Mouse (Mus musculus) ZHBTc4 (cell line): ENCODE data around the gene Cflar.
A peak's percentile ranks its signal among the peaks of the same experiment; 100 is the strongest.

ENCODE experiments used
- DNase-seq: peaks from one replicate; pipeline ENCODE4 v3.0.0-alpha.2; 2011; ENCODE audit warnings: low read depth, low spot score

Gene Cflar

GRCm38 (mm10) chr1:58727747-58728589 lies 16.7 kb downstream of the Cflar start:
- no peak for DNase-seq

DNA sequence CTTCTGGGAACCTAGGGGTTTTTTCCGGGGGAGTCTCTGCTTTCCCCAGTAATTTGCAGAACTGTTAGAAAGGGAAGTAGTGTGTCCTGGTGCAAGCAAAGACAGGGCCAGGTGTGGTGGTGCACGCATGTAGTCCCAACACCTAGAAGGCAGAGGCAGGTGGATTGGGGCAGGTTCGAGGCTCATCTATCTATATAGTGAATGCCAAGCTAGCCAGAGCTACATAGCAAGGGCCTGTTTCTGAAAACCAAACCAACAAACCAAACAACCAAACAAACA lies 17.2 kb downstream of the Cflar start:
- DNase-seq, result no peak

- DNase-seq, result no peak
Observed at GRCm38 (mm10) chr1:58733636-58734035, 22.3 kb downstream of the Cflar start.

DNA sequence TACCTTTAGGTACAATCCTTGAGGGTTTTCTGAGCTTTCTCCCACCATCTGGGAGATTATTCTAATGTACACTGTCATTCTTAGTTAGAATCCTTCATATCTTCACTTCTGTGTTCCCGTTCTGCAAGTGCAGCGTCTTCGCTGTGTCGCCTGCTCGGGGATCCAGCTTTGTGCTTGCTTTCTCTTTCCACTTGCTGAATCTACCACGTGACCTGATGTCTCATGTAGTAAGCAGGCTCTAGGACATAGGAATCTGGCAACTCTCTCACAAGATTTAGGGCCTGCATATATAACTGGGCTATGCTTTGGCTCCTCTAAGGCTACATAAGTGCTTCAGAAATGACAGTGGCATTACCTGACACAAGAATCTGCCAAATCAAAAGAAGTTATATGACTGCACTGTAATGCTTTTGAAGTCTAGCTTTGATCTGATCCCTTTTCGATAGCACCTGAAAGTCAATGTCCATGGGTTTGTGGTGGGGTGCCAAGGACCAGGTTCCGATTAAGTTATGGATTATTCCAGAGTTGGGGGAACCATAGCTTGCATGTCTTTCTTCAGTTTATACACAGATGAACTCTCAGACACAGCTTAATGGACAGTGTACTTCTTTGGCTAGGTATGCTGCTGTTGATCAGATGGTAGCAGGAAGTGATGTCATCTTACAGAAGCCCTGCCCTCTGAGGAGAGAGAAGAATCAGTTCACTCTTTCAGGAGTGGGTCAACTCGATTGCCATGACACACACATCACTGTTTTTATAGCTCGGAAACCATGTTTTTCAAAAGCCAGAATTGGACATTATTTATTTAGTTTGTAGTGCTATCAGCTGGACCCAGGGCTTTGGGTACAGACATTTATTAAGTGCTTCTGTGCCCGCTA lies 23.0 kb downstream of the Cflar start:
- no peak for DNase-seq

GRCm38 (mm10) chr1:58735962-58736361 lies 24.7 kb downstream of the Cflar start:
- no peak for DNase-seq

- DNase-seq, result peak; percentile 38
Observed at GRCm38 (mm10) chr1:58736968-58737367, 25.7 kb downstream of the Cflar start.

DNA sequence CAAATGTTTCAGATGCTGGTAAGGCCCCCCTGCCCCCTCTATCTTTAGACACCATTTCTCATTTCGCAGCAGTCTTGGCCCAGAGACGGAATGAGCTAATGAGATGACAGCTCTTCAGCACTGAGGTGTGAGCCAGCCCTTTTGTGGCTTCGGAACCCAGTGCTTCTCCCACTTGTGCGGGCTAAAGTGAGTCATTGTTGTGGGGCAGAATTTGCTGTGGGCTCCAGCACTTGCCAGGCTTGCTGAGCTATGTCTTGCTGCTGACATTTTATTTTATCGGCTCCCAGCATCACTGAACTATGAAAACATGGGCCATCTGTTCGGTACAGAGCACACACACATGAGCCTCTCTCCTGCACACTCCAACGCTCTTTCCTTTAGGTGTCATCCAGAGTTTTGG lies 28.2 kb downstream of the Cflar start:
- DNase-seq, result no peak

DNA sequence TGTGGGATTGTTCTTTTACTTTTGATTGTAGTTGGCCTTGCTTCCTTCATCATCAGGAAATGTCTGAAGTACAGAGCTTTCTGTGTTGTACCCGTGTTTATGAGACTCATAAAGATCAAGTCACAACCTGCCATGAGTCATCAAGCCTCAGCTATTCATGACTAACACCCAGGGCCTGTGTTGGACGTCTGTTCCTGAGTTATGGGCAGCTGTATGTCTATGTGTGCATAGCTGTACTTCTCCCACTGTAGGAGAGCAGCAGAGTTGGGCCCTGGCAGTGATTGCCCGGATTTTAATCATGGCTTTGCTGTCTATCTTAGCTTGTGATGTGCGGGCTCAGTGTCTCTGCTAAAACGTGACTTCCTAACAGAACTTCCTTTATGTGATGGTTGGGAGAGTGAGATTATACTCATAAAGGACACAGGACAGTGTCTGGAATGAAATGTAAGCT lies 31.3 kb downstream of the Cflar start:
- no peak for DNase-seq

GRCm38 (mm10) chr1:58743252-58743651 lies 31.9 kb downstream of the Cflar start:
- no peak for DNase-seq

DNA sequence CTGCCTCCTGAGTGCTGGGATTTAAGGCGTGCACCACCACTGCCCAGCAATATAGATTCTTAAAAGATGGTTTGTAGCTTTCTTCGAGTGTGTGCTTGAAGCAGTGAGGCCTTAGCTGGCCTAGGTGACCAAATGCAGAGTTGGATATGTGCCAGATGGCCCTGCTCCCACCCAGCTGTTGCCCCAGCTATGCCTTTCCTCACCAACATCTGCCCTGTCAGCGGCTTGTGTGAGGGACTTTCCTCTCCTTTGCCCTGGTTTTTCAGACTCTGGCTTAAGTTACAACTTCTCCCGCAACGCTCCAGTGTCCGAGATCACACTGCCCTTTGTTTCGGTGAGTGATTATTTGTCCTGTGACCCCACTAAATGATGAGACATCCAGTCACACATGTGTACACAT lies 33.3 kb downstream of the Cflar start:
- no peak for DNase-seq

- DNase-seq, result peak; percentile 80
Observed at GRCm38 (mm10) chr1:58746880-58747279, 35.6 kb downstream of the Cflar start.

GRCm38 (mm10) chr1:58759451-58759850 lies 48.1 kb downstream of the Cflar start:
- DNase-seq, result no peak

GRCm38 (mm10) chr1:58760581-58760980 lies 49.3 kb downstream of the Cflar start:
- DNase-seq, result peak; percentile 32

DNA sequence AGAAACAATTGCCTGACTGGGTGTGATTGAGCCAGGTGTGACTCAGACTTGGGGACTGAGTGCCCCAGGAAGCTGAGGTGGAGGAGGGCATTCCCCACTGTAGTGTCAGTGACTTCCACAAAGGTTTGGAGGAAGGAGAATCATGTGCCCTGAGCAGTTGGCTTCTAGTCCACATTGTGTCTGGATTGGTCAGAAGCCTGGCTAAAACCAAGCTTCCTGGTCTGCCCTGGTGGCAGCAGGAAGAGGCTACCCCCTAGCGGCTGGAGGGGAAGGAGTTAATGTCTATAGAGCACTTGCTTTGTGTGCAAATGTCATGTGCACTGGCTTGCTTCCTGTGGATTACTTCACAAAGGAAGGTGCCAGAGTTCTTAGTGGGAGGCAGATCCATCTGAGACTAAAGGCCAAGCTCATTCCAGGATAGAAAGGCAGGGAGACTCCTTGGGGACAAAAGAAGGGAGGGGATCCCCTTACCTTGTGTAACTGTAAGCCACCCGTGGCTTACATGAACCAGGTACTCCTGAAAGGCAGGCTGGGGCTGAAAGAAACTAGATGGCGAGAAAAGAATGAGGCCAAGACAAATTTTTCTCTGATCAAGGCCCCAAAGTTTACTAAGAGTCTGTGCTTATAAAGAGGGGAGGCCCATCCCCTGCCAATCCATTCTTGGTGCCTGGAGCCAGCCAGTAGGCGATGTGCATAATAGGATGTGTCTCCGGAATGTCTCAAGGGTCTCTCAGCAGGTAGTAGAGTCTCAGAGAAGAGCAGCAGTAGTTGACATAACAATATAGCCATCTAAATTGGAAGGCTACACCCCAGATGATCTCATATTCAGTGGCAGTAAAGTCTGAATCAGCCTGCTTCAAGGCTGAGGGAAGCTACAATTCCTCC lies 50.3 kb downstream of the Cflar start:
- DNase-seq, result peak; percentile 82

- peak; percentile 82 for DNase-seq
Observed at GRCm38 (mm10) chr1:58762576-58762975, 51.3 kb downstream of the Cflar start.

DNA sequence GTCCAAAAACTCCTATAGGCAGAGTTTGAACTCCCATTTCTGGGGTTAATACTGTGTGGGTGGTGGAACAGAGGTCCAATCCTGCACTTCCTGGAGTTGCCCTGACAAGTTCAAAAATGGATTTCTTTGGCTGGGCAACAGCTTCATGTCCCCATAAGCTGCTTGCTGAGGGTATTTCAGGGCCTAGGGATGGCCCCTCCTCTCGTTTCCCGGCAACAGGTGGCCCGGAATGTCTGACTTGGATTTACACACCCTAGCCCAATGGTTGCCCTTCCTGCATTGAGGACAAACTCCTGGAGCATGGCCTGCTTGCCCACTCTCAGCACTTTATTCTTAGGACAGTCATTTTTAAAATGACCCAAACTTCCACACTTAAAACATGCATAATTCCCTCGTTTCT lies 55.1 kb downstream of the Cflar start:
- DNase-seq, result peak; percentile 40

DNA sequence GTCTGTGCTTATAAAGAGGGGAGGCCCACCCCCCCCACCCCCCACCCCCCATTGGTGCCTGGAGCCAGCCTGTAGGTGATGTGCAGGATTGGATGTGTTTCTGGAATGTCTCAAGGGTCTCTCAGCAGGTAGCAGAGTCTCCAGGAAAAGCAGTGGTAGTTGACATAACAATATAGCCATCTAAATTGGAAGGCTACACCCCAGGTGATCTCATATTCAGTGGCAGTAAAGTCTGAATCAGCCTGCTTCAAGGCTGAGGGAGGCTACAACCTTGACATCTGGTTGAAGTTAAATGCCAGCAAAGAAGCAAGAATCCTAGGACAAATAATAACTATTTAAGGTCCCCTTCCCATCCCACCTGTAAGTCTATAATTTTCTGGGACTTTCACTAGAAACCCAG lies 57.8 kb downstream of the Cflar start:
- peak; percentile 73 for DNase-seq

GRCm38 (mm10) chr1:58769701-58770100 lies 58.4 kb downstream of the Cflar start:
- peak; percentile 30 for DNase-seq

- peak; percentile 77 for DNase-seq
Observed at GRCm38 (mm10) chr1:58770111-58770720, 58.9 kb downstream of the Cflar start.

- DNase-seq, result peak; percentile 30
Observed at GRCm38 (mm10) chr1:58772084-58772483, 60.8 kb downstream of the Cflar start.

DNA sequence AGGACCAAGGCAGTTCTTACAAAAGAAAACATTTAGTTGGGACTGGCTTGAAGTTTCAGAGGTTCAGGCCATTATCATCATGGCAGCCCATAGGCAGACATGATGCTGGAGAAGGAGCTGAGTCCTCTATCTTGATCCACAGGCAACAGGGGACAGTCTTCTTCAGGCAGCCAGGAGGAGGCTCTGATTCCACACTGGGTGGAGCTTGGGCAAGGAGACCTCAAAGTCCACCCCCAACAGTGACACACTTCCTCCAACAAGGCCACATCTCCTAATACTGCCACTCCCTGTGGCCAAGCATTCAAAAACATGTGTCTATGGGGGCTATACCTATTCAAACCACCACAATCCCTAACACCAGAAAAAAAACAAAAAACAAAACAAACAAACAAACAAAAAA lies 62.0 kb downstream of the Cflar start:
- no peak for DNase-seq
